Mouse (Mus musculus) C2C12 (cell line): Measurements from ENCODE around the gene Gm21985. TPM values are rescaled to one million over a fixed set of nuclear protein-coding genes. Genes with fewer than 3 reads are reported as not detected.

Experiments used
- H3K27me3 ChIP-seq: one replicate; pipeline ENCODE4 v1.6.1; 2011; ENCODE audit not compliant: control insufficient read depth, insufficient read depth, insufficient read length
- H3K36me3 ChIP-seq: one replicate; pipeline ENCODE4 v1.6.1; 2011; ENCODE audit not compliant: control insufficient read depth, insufficient read depth
- H3K4me3 ChIP-seq: one replicate; pipeline ENCODE4 v1.5.1; 2011; ENCODE audit warnings: mild to moderate bottlenecking, control low read depth; ENCODE audit not compliant: poor library complexity, insufficient read depth, severe bottlenecking
- H3K79me2 ChIP-seq: one replicate; pipeline ENCODE4 v1.6.1; 2011; ENCODE audit not compliant: control insufficient read depth, insufficient read depth
- H3K79me3 ChIP-seq: one replicate; pipeline ENCODE4 v1.6.1; 2011; ENCODE audit warnings: low read depth, control low read depth
- H3ac ChIP-seq: one replicate; pipeline ENCODE3; 2011; ENCODE audit warnings: low read depth; ENCODE audit not compliant: control insufficient read depth, insufficient read length
- CEBPB ChIP-seq: IDR thresholded peaks from one replicate; pipeline ENCODE4 v1.6.1; 2011; ENCODE audit warnings: low read depth, mild to moderate bottlenecking, control low read depth, moderate library complexity
- CTCF ChIP-seq: IDR thresholded peaks from one replicate; pipeline ENCODE4 v1.5.1; 2011; ENCODE audit not compliant: control insufficient read depth, insufficient read depth, insufficient read length
- FOSL1 ChIP-seq: IDR thresholded peaks from one replicate; pipeline ENCODE4 v1.8.0; 2011; ENCODE audit warnings: mild to moderate bottlenecking, low read length; ENCODE audit not compliant: poor library complexity, insufficient read depth, severe bottlenecking
- MAX ChIP-seq: IDR thresholded peaks from one replicate; pipeline ENCODE4 v1.6.1; 2011; ENCODE audit warnings: mild to moderate bottlenecking, control low read depth
- MYOD1 ChIP-seq: IDR thresholded peaks from one replicate; pipeline ENCODE4 v1.6.1; 2011; ENCODE audit warnings: low read depth; ENCODE audit not compliant: control insufficient read depth, insufficient read length
- MYOG ChIP-seq: IDR thresholded peaks from one replicate; pipeline ENCODE4 v1.6.1; 2011; ENCODE audit not compliant: control insufficient read depth, insufficient read length; ENCODE audit errors: extremely low read depth
- USF1 ChIP-seq: IDR thresholded peaks from one replicate; pipeline ENCODE4 v1.6.1; 2011; ENCODE audit warnings: low read depth, mild to moderate bottlenecking, control low read depth, moderate library complexity
- polyA plus RNA-seq: library from polyadenylated mRNA; unstranded; fragments of >200 nt; fragmentation: generic; extraction: Trizol; gene quantifications from one replicate; pipeline ENCODE4 v1.2.1, GENCODE M21; 2012; ENCODE audit warnings: missing spikeins

Gm21985 gene
- polyA plus RNA-seq, 1 experiment = not detected

DNA sequence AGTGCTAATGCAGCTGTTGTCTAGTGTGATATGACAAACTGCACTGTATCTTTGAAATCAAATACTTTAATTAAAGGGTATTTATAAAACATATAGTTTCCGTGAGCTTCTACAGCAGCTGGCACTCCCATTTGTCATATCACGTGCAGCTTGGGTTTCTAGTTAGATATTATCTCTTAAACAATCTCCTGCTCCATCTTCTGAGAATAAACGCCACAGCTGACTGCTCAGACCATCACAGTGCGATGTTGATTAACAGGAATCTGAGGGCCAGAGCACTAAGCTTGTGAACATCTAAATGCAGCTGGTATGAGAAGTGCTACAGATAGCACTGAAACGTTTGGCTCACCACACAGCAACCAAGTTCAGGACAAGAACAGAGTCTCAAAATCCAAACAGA, 164.3 kb downstream of the Gm21985 start:
- TF ChIP-seq CEBPB (no peak), USF1 (peak; percentile 79), MYOD1 (peak; percentile 79), FOSL1 (no peak)

DNA sequence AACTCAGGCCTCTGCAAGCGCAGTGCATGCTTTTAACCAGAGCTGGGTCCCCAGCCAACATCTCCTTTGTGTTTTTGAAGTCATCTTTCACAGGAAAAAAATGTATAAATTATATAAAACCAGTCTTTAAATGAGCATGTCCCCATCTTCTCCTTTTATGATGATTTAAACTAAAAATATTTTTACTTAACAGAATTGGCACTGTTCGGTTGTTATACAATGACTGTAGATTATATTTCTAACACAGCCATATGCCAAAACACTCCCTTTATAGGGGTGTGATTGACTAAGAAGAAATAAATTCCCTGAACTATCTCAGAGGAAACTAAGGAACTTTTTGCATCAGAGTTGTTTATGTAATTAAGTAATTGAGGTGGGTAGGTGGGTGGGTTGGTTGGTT, 166.4 kb downstream of the Gm21985 start:
- TF ChIP-seq MAX = no peak
- TF ChIP-seq FOSL1 = no peak
- no peak for TF ChIP-seq CTCF
- no peak for TF ChIP-seq MYOG
- TF ChIP-seq USF1 = no peak
- TF ChIP-seq CEBPB = no peak
- no peak for TF ChIP-seq MYOD1
- H3K36me3 ChIP-seq = no peaks in the 10 kb centered on the region

More for the DNA sequence above, 164.3 kb downstream of the Gm21985 start:
- H3K79me2 ChIP-seq = no peaks in the 10 kb centered on the region
- no peak overlapping the region for H3K4me3 ChIP-seq
- no peak overlapping the region for H3ac ChIP-seq
- H3K36me3 ChIP-seq = no peaks in the 10 kb centered on the region
- H3K79me3 ChIP-seq = no peaks in the 10 kb centered on the region
- H3K27me3 ChIP-seq = no peaks in the 10 kb centered on the region

GRCm38 (mm10) chr2:112433359-112433758, 167.2 kb downstream of the Gm21985 start:
- no peak for TF ChIP-seq USF1
- TF ChIP-seq MAX = no peak
- peak; percentile 41 for TF ChIP-seq CEBPB
- no peak for TF ChIP-seq MYOD1
- no peaks in the 10 kb centered on the region for H3K79me2 ChIP-seq

More for the DNA sequence above, 166.4 kb downstream of the Gm21985 start:
- H3K4me3 ChIP-seq = no peak overlapping the region
- H3K27me3 ChIP-seq = no peaks in the 10 kb centered on the region
- H3K79me2 ChIP-seq = no peaks in the 10 kb centered on the region
- no peak overlapping the region for H3ac ChIP-seq
- no peaks in the 10 kb centered on the region for H3K79me3 ChIP-seq

GRCm38 (mm10) chr2:112436292-112436691, 170.2 kb downstream of the Gm21985 start:
- Histone ChIP-seq H3K27me3 (no peaks in the 10 kb centered on the region), H3K4me3 (no peak overlapping the region), H3ac (no peak overlapping the region), H3K36me3 (no peaks in the 10 kb centered on the region), H3K79me2 (no peaks in the 10 kb centered on the region), H3K79me3 (no peaks in the 10 kb centered on the region)
- TF ChIP-seq MYOD1 = peak; percentile 57
- no peak for TF ChIP-seq MYOG
- no peak for TF ChIP-seq MAX
- TF ChIP-seq FOSL1 = no peak
- no peak for TF ChIP-seq CEBPB

More at GRCm38 (mm10) chr2:112433359-112433758, 167.2 kb downstream of the Gm21985 start:
- no peaks in the 10 kb centered on the region for H3K27me3 ChIP-seq
- H3K4me3 ChIP-seq = no peak overlapping the region
- no peaks in the 10 kb centered on the region for H3K36me3 ChIP-seq
- no peaks in the 10 kb centered on the region for H3K79me3 ChIP-seq
- H3ac ChIP-seq = no peak overlapping the region

- Histone ChIP-seq H3K79me3 (no peaks in the 10 kb centered on the region), H3K27me3 (no peaks in the 10 kb centered on the region), H3K36me3 (no peaks in the 10 kb centered on the region), H3ac (no peak overlapping the region), H3K4me3 (no peak overlapping the region), H3K79me2 (no peaks in the 10 kb centered on the region)
- TF ChIP-seq CTCF (no peak), USF1 (no peak), MYOG (no peak), MYOD1 (no peak), CEBPB (no peak), FOSL1 (no peak), MAX (no peak)
Measured at GRCm38 (mm10) chr2:112437589-112437988, 171.5 kb downstream of the Gm21985 start.

- Histone ChIP-seq H3K79me3 (no peaks in the 10 kb centered on the region), H3ac (no peak overlapping the region), H3K4me3 (no peak overlapping the region), H3K27me3 (no peaks in the 10 kb centered on the region), H3K79me2 (no peaks in the 10 kb centered on the region), H3K36me3 (no peaks in the 10 kb centered on the region)
- TF ChIP-seq MYOD1 = peak; percentile 70
- no peak for TF ChIP-seq MAX
- no peak for TF ChIP-seq MYOG
- TF ChIP-seq CTCF = no peak
- TF ChIP-seq USF1 = peak; percentile 12
- peak; percentile 99 for TF ChIP-seq FOSL1
- peak; percentile 97 for TF ChIP-seq CEBPB
Measured at GRCm38 (mm10) chr2:112443491-112443890, 177.4 kb downstream of the Gm21985 start.
